Mouse (Mus musculus): ENCODE data around the gene Snrnp40.

The Snrnp40 gene

DNA sequence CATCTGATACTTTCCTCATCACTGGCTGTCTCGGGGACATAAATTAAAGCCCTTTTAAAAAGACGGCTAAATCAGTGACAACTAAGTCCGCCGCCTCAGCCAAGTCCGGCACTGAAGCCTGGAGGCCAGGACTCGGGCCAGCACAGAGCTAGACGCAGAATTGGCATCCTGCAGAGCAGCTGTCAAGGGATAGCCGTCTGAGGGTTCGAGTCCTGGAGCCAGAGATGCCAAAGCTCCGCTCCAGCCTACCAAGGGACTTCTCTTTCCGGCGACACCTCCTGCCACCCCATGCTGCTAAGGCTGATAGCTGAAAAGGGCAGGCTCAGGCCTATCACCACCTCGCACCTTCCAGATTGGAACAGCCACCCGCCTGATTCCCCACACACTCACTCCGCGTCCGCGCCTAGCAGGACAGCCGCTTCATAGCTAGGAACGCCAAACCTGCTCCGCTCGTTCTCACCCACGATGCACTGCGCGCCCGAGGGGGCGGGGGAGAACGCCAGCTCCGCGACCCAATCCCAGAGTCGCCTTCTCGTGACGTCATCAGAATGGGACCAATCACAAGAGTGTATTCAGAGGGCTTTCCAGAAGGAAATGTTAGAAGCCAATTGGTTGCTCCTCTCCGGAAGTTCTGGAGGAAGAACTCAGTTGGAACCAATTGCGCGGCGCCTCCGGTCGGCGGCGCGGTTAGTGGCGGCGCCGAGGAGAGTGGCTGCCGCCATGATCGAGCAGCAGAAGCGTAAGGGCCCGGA lies at the start of gene Snrnp40, which contains the start of gene Zcchc17:
Gene Snrnp40, plus strand, starts transcription at position 647 of the 752 bp plus-strand sequence.
Gene Zcchc17, minus strand, starts transcription at position 458 of the 752 bp plus-strand sequence.
- DNase-seq (ENCODE audit: low spot score): peak; percentile 100

DNA sequence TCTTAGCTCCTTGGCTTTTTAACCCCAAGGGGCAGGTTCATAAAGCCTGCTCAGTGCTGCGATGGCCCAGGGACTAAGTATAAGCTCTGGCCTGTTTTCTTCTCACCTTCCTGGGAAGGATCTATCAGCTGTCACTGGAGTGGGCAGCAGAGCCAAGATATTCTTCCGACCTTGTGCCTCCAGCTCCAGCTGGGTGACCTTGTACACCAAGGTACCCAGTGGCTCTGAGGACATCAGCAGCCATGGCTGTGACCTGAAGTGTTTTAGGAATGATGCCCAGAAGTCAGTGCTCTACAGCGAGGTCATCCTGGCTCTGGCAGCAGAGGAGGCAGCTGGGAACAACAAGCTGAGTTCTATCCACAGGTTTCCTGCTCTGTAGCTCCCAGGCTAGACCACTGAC lies 47.4 kb upstream of the Snrnp40 start:
- no peak for DNase-seq (ENCODE audit: low spot score)

DNA sequence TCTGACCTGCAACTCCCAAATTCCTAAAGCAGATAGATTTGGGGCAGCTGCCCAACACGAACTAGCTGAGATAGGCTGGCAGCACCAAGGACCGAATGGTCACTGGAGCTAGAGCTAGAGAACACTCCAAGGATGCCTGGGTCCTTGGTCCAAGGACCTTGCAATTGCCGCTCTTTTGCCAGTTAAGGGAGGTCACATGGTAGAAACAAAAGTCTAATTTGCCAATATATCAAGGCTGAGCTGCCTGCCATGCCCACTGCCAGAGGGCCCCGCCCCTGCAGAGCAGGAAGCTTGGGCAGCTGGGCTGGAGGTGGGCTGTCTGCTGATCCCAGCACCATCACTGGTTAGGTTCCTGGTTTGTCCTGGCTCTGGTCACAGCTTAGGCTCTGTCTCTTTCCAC lies 46.4 kb upstream of the Snrnp40 start:
- DNase-seq (ENCODE audit: low spot score): no peak

DNA sequence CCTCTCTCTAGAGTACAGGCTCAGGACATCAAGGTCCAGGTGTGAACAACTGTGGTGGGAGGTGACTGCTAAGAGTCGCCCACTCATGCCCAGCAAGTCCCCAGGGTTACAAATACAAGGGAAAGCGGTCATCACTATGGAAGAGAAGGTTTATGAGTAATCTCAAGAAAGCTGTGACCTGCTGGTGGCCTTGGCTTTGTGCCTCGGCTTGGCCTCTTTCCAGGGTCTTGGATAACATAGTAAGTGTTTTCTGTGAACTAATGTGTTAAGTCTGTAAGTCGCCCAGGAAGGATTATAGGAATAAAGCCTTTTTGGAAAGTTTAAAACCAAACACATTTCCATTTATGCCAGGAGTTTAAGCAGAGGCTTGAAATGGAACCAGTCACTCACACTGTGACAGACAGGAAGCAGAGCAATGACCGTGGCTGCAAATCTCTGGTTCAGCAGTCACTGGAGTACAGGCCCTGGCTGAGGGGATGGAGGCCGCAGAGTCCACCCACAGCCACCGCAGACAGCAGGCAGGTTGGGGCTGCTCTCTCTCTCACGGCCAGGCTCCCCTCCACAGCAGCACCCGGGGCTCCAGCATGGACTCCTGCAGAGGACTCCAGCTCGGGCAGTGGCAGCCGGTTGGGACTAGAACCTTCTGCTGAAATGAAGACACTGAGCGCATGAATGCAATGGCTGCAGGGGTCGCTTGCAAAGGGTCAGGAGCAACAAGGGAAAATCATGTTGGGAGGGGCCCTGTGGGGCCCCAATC lies 44.0 kb upstream of the Snrnp40 start:
- DNase-seq (ENCODE audit: low spot score): no peak

DNA sequence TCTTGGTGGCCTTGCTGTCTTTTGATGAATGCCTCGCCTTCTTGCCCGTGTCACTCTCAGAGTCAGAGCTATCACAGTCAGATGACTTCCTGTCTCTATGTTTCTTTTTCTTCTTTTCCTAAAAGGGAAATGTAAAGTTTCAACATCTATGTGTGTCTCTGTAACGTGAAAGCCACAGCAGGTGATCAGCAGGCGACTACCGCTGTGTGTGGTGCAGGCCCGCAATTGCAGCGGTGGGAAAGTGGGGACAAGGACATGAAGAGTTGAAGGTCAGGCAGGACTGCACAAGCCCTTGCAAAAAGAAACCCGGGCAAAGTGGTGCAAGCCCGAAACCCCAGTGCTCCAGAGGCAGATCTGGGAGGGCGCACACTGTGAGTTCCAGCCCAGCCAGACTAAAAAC lies 43.2 kb upstream of the Snrnp40 start:
- no peak for DNase-seq (ENCODE audit: low spot score)

DNA sequence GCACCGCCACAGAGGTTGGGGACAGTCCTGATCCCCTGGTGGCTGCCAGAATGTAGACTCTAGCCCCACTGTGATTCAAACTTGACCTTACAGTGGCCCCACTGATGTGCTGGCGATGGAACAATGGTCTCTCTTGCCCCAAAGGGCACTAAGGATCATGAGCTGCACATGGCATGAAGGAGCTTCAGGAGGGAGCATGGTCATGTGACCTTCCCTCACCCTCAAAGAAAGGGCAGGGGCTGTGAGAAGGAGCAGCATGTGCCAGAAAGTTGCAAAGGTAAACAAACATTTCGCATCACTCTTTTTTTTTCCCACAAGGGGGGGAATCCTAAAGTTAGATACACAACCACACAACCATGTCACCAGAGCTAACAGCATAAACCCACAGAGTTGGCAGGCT lies 41.8 kb upstream of the Snrnp40 start:
- DNase-seq (ENCODE audit: low spot score): no peak

DNA sequence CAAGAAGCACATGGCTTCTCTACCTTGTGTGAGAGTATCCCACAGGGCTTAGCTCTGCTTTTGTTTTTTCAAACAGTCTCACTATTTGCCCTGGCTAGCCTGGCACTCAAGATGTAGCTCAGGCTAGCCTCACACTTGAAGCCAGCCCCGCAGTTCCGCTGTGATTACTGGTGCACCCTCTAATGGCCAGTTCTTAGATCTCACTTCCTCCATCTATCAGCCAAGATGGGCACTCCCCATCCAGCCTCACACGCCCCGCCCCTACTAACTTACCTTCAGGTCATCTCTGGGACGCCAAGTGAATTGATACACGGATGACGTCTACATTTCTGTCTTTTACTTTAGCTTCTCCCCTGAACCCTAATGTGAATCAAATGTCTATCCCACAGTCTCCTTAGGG lies 40.4 kb upstream of the Snrnp40 start:
- DNase-seq (ENCODE audit: low spot score): no peak

DNA sequence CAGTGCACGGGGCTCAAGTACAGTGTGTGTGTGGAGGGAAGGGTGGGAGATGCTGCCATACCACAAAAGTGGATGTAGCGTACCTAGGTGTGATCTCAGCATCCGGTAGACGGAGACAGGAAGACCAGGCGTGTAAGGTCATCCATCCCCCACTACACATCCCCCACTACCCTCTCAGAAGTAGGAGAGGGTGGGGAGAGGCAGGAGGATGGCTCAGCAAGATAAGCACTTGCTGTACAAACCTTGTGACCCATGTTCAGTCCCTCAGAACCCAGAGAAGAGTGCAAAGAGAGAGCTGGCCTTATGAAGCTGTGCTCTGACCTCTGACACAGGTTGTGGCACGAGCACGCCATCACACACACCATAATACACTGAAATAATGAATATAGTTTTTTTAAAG lies 38.3 kb upstream of the Snrnp40 start:
- DNase-seq (ENCODE audit: low spot score): no peak

DNA sequence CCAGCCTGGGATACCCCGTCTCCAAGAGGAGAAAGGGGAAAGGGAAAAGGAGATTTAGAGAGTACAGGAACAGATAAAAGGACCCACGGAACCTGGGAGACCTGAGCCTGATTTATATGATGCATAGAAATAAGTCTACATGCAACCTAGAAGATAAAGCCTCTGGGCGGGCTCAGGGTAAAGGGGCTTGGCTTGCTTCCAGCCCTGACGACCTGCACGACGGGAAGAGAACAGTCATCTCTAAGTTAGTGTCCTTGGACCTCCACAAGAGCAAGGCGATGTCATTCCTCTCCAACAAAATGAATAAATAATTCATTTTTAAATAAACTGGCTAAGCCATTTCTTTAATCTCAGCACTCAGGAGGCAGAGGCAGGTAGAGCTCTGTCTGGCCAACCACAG lies 37.4 kb upstream of the Snrnp40 start:
- DNase-seq (ENCODE audit: low spot score): no peak

DNA sequence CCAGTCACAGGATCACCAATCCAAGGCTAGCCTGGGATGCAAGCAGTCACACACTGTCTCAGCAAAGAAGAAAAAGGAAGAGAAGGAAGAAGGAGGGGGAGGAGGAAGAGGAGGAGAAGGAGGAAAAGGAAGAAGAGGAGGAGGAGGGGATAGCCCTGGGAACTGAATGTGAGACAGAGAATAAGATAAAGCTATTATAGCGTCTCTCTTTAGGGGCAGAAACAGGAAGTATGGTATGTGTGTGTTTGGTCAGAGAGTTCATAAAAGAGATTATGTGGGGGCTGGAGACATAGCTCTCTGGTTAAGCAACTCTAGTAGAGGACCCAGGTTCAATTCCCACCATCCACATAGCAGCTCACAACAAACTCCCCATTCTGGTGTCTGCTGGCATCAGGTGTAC lies 36.8 kb upstream of the Snrnp40 start:
- no peak for DNase-seq (ENCODE audit: low spot score)

DNA sequence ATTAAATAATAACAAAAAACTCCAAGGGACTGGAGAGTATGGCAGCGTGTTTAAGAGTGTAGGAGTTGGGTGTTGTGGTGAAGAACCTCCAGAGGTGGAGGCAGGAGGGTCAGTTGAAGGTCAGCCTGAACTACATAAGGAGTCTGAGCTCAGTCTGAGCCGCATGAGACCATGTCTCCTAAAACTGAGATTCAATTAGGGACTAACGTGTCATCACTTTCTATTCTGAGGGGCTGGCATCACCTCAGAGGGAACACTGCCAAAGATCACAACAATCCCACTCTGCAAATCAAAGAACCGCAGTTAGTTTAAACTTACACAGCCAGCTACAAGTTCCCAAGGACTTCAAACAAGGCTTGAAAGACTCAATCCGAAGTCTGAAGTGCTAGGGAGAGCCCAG lies 36.3 kb upstream of the Snrnp40 start:
- DNase-seq (ENCODE audit: low spot score): no peak

DNA sequence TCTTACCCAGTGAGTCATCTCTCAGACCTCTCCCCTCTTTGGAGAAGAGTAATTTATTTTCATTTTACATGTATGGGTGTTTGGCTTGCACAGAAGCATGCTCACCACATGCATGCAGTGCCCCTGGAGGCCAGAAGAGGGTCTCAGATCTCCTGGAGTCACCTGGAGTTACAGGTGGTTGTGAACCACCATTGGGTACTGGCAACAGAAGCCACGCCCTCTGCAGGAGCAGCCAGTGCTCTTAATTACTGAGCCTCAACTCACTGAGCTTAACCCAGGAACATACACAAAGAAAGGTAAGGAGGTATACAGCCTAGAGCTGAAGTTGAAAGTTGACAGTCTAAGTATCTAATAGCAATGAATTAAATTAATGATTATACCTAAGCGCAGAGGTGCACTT lies 34.5 kb upstream of the Snrnp40 start:
- DNase-seq (ENCODE audit: low spot score): no peak

DNA sequence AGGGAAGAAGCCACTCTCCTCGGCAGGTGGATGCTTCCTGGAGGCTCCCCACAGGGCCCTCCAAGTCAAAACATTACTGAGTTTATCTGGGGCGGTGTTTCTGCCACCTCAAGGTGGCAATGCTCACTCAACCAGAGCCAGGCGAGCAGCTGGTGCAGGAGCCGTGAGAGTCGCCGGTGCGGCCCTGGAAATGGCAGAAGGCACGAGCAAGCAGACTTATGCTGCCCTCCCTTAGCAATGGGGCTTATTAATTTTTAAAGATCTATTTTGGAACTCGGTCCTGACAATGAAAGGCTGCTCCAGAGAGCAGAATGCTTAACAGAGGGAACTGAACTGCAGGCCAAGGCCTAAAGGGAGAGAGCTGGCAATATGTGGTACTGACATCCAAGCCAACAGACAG lies 32.6 kb upstream of the Snrnp40 start:
- DNase-seq (ENCODE audit: low spot score): no peak

DNA sequence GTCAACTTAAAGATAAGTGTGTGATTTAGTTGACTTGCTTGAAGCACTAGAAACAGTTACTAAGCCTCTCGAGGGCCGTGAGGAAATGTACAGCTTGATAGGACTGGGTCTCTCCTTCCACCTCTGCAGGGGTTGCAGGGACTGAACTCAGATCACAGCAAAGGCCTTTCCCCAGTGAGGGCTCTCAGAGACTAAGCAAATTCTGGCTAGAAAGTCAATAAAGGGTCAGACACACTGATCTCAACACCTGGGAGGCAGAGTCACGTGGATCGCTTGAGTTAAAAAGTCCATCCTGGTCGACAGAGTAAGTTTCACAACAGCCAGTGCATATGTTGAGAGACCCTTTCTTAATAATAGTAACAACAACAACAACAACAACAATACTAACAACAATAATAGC lies 24.1 kb upstream of the Snrnp40 start:
- no peak for DNase-seq (ENCODE audit: low spot score)

DNA sequence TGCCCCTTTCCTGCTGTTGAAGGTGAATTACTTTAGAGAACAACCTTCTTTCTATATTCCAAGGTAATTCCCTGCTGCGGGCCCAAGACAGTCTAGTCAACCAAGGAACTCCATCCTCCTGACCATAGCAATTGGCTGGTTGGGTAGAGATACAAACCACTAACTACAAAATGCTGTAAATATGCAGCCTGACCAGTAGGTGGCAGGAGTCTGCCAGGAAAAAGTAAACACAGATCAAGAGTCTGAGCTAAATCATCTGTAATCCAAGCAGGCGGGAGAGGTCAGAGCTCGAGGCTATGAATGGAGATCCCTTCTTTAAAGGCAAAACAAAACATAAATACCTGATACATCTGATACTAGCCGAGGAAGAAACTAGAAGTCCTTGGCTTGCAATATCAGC lies 18.2 kb upstream of the Snrnp40 start:
- DNase-seq (ENCODE audit: low spot score): peak; percentile 80

DNA sequence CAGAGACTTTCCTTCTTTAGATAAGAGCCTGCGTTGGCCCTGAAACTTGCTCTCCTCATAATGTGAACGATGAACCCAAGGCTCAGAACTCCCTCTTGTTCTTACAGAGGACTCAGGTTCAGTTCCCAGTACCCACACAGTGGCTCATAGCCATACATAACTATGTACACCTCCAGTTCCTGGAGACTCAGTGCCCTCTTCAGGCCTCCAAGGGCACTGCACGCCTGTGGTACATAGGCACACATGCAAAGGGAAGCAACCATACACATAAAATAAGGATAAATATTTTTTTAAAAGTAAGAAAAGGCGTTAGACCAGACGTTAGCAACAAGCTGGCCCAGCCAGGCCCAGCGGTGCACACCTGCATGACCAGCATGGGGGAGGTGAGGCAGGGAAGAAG lies 10.3 kb upstream of the Snrnp40 start:
- DNase-seq (ENCODE audit: low spot score): no peak

DNA sequence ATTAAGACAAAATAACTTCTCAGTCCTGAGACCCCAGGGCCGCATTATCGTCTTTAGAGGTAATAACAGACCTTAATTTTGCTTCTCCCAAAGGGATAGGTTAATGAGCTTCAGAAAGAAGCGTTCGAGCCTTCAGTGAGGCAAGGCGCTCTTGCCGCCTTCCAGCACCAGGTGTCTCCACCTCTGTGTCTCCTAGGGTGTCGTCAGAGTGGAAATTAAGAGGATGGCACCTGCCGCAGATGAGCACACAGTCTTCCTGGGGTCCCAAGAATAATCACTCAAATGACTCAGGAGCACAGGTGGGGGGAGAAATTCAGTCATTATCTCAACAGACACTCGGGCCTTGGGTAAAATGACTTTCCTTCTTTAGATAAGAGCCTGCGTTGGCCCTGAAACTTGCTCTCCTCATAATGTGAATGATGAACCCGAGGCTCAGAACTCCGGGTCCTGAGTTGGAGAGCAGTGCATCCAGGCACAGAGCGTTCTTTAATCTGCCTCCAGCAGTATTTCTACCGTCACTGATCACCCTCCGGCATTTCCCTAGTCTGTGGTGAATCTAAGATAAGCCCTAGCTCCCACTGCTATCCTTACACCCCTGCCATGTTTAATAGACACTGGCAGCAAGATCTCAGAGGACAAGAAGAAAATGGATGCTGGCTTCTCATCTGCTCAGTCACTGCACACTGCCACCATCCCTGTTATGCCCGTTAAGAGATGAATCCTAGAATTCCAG lies 9.1 kb upstream of the Snrnp40 start:
- no peak for DNase-seq (ENCODE audit: low spot score)

DNA sequence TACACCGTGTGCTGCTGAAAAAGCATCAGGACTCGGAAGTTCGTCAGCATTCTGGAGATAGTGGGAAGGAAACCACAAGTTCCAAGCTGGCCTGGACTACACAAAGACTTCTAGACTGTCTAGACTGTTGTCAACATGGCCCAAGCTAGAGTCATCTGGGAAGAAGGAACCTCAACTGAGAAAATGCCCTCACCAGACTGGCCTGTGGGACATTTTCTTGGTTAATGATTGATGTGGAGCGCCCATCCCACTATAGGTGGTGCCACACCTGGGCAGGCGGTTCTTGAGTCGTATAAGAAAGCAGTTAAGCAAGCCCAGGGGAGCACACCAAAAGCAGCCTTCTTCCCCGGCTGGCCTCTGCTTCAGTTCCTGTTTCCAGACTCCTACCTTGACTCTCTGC lies 7.3 kb upstream of the Snrnp40 start:
- DNase-seq (ENCODE audit: low spot score): no peak

DNA sequence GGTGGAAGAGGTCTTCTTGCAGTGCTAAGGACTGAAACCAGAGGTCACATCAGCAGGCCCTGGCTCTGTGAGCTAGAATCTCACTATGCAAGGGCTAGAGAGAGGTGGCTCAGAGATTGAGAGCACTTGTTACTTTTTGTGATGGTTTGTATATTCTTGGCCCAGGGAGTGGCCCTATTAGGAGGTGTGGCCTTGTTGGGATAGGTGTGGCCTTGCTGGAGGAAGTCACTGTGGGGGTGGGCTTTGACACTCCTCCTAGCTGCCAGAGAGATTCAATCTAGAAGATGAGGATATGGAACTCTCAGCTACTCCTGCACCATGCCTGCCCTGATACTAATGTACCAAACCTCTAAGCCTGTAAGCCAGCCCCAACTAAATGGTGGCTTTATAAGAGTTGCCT lies 2.0 kb upstream of the Snrnp40 start:
- no peak for DNase-seq (ENCODE audit: low spot score)

DNA sequence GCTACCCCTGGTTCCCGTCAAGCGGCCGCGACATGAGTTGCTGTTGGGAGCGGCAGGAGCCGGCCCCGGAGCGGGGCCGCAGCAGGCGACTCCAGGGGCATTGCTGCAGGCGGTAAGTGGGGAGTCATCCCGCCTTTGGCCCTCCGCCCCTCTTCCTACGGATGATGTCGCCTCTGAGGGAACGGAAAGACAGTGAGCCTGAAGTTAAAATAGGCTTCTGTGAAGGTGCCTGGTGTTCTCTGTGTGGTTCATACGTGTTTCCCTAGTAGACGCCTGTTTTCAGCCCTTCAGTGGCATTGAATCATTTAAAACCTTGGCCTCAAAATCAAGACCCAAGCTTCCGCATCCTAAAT lies 282 bp downstream of the Snrnp40 start:
- DNase-seq (ENCODE audit: low spot score): no peak

DNA sequence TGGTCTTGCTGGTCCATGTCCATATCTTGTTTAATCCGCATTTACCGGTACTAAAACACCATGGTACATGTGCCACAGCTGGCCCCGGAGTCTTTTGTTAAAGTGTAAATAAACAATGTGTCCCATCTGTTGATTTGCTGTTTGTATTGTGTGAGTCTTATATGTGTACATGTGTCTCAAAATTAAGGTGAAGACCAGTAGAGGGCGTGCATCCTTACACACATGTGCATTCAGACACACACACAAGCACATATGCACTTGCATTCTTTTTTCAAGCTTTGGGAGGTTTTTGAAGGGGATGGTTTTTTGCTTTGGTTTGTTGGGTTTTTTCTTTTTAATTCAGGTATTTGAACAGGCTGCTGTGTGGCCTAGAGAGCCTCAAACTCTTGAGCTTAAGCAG lies 16.7 kb downstream of the Snrnp40 start:
- DNase-seq (ENCODE audit: low spot score): peak; percentile 30

DNA sequence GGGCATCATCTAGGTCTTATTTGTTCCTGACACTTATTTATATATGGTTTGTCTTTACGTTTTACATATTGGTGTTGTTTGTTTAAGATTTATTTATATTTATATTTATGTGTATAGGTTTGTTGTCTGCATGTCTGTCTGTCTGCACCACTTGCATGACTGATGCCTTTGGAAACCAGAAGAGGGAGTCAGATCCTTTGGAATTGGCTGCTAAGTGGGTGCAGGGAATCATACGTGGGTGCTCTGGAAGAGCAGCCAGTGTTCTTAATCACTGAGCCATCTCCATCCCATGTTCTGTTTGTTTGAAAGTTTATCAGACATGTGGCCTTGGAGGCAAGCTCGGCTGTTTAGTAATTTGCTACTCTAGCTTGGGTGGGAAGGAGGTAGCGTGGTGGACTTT lies 17.6 kb downstream of the Snrnp40 start:
- DNase-seq (ENCODE audit: low spot score): no peak

DNA sequence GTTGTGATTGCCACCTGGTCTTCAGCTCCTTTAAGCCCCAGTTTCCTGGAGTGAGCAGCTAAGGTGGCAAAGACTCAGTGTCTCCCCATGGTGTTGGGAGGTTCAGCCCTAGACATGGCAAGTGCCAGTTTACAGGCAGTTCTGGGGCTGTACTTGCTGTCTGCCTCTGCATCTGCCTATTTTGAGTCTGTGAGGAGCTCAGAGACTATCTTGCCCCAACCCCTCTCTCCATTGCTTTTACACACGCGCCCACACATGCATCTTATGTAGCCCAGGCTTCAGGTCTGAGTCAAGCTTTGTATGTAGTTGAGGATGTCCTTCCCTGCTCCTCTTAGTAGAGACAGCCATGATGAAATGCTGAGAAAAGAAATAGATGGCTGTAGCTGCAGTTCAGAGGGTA lies 19.2 kb downstream of the Snrnp40 start:
- DNase-seq (ENCODE audit: low spot score): no peak

Data from embryo, embryonic 10.5 days (tissue).